Mouse (Mus musculus) neural tube, embryonic 13.5 days (tissue): ENCODE data around the gene Mpped2. TPM values are rescaled to one million over a fixed set of nuclear protein-coding genes. Genes with fewer than 3 reads are reported as not detected.

Experiments
- ATAC-seq: fragments of 200-750 bp; cut with Nextera tagmentation; 2 replicates; pipeline ENCODE4 v1.8.0; 2017; ENCODE audit warnings: low read depth, mild to moderate bottlenecking, moderate TSS enrichment, moderate library complexity
- H3K27ac ChIP-seq: fragments of 300-500 bp; sonication (generic); replicated peaks from 2 replicates; pipeline ENCODE4 v1.5.1; 2015; ENCODE audit warnings: moderate library complexity, mild to moderate bottlenecking, inconsistent platforms
- H3K27me3 ChIP-seq: fragments of 300-500 bp; sonication (generic); 2 replicates; pipeline ENCODE4 v1.6.1; 2015; ENCODE audit warnings: mild to moderate bottlenecking, inconsistent platforms
- H3K36me3 ChIP-seq: fragments of 300-500 bp; sonication (generic); 2 replicates; pipeline ENCODE4 v1.6.1; 2015; ENCODE audit warnings: mild to moderate bottlenecking, inconsistent platforms
- H3K4me1 ChIP-seq: fragments of 300-500 bp; sonication (generic); replicated peaks from 2 replicates; pipeline ENCODE4 v1.6.1; 2015; ENCODE audit warnings: inconsistent platforms
- H3K4me2 ChIP-seq: fragments of 300-500 bp; sonication (generic); 2 replicates; pipeline ENCODE4 v1.6.1; 2015; ENCODE audit warnings: inconsistent platforms, mild to moderate bottlenecking, moderate library complexity
- H3K4me3 ChIP-seq: fragments of 300-500 bp; sonication (generic); 2 replicates; pipeline ENCODE4 v1.5.1; 2015; ENCODE audit warnings: mild to moderate bottlenecking, inconsistent platforms
- H3K9ac ChIP-seq: fragments of 300-500 bp; sonication (generic); 2 replicates; pipeline ENCODE4 v1.6.1; 2015; ENCODE audit warnings: moderate library complexity, mild to moderate bottlenecking, inconsistent platforms
- H3K9me3 ChIP-seq: fragments of 300-500 bp; sonication (generic); 2 replicates; pipeline ENCODE4 v1.6.1; 2016; ENCODE audit warnings: inconsistent platforms
- WGBS: fragments of 180-500 bp; shearing (Covaris S2); methylation state at CpG from one replicate; pipeline ENCODE4 v1.1.7; 2015; 5-methylcytosine and 5-hydroxymethylcytosine counted together
- polyA plus RNA-seq: library from polyadenylated mRNA; unstranded; fragments of >200 nt; fragmentation: Nextera tagmentation; extraction: Ambion mirVana; gene quantifications from 2 replicates; pipeline ENCODE4 v1.2.1, GENCODE M21; 2015

The Mpped2 gene
- polyA plus RNA-seq: 199 and 206 TPM in 2 replicates

GRCm38 (mm10) chr2:106692783-106693701 is at the start of gene Mpped2:
Gene Mpped2, plus strand, starts transcription at chr2:106693269.
- Histone ChIP-seq H3K4me2 (peak within 1 kb of the TSS; percentile 92), H3K27me3 (no peaks in the 10 kb centered on the region), H3K4me3 (peak within 1 kb of the TSS; percentile 93), H3K27ac (peak within 1 kb of the TSS; percentile 100), H3K36me3 (no peaks in the 10 kb centered on the region), H3K4me1 (peaks cover 41% of the 10 kb centered on the region), H3K9ac (peak within 1 kb of the TSS; percentile 99), H3K9me3 (no peaks in the 10 kb centered on the region)
- ATAC-seq: peak; percentile 68
- WGBS: under 1% methylated on average over 48 of the region's 56 CpGs

- Histone ChIP-seq H3K9ac (no peak overlapping the region), H3K27me3 (no peaks in the 10 kb centered on the region), H3K4me2 (no peak overlapping the region), H3K36me3 (no peaks in the 10 kb centered on the region), H3K27ac (no peak overlapping the region), H3K4me3 (no peak overlapping the region), H3K9me3 (no peaks in the 10 kb centered on the region), H3K4me1 (peaks cover 18% of the 10 kb centered on the region)
- WGBS: 87% methylated on average over 3 of the region's 3 CpGs
- no peak for ATAC-seq
Observed at GRCm38 (mm10) chr2:106644782-106645181, 48.3 kb upstream of the Mpped2 start.

DNA sequence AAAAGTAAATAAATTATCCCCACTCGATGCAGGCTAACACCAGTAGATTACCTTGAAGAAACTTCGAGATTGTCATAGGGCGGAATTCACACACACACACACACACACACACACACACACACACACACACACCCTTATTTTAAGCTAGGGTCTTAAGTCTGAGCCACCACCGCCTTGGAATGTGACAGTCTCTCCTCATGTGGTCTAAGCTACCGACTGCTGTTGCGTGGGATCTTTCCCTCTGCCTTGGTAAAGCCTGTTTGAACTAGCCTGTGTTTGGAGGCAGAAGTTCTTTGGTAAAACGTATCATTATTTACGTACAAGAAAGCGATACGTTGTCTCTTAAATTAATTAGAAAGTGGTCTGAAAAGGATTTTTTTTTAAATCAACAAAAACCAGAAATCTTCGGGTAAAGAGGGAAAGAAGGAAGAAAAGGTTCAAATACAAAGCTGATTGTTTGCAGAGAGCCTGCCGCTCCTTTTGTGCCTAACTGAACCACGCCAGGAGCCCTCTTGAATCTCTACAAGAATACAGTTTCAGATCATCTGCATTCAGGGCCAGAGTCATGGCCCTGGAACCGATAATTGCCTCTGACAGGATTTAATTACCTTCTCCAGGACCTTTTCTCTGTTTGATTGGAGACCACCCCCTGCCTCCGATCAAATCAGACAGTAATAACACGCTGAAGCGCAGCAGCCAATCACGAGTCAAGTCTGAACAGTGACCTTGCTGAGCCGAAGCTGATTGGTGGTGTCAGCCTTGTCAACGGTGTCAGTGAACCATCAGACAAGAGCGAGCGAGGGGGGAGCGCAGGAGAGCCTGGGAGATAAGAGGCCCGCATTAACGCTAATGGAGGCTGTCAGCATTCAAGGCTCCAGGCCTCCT is 43.1 kb upstream of the Mpped2 start:
- no peaks in the 10 kb centered on the region for H3K27me3 ChIP-seq
- H3K9ac ChIP-seq: peak overlapping the region; percentile 71
- no peaks in the 10 kb centered on the region for H3K9me3 ChIP-seq
- ATAC-seq: peak; percentile 98
- peak overlapping the region; percentile 44 for H3K4me3 ChIP-seq
- no peaks in the 10 kb centered on the region for H3K36me3 ChIP-seq
- peaks cover 24% of the 10 kb centered on the region for H3K4me1 ChIP-seq
- H3K27ac ChIP-seq: peak overlapping the region; percentile 86
- 7% methylated on average over 25 of the region's 25 CpGs for WGBS
- peak overlapping the region; percentile 58 for H3K4me2 ChIP-seq

- no peak overlapping the region for H3K4me2 ChIP-seq
Observed at GRCm38 (mm10) chr2:106652151-106652550, 40.9 kb upstream of the Mpped2 start.

GRCm38 (mm10) chr2:106652741-106653140 is 40.3 kb upstream of the Mpped2 start:
- ATAC-seq: no peak

More at GRCm38 (mm10) chr2:106652151-106652550, 40.9 kb upstream of the Mpped2 start:
- no peaks in the 10 kb centered on the region for H3K27me3 ChIP-seq
- WGBS: 80% methylated on average over 8 of the region's 8 CpGs
- no peak overlapping the region for H3K9ac ChIP-seq
- H3K36me3 ChIP-seq: no peaks in the 10 kb centered on the region
- H3K9me3 ChIP-seq: no peaks in the 10 kb centered on the region
- H3K4me3 ChIP-seq: no peak overlapping the region
- no peak overlapping the region for H3K27ac ChIP-seq
- peaks cover 23% of the 10 kb centered on the region for H3K4me1 ChIP-seq
- ATAC-seq: no peak

GRCm38 (mm10) chr2:106653261-106653660 is 39.8 kb upstream of the Mpped2 start:
- Histone ChIP-seq H3K27me3 (no peaks in the 10 kb centered on the region), H3K36me3 (no peaks in the 10 kb centered on the region), H3K4me1 (peaks cover 18% of the 10 kb centered on the region), H3K9ac (no peak overlapping the region), H3K4me2 (no peak overlapping the region), H3K4me3 (no peak overlapping the region), H3K9me3 (no peaks in the 10 kb centered on the region), H3K27ac (no peak overlapping the region)
- WGBS: 85% methylated on average over 4 of the region's 4 CpGs
- no peak for ATAC-seq

More at GRCm38 (mm10) chr2:106652741-106653140, 40.3 kb upstream of the Mpped2 start:
- no peaks in the 10 kb centered on the region for H3K27me3 ChIP-seq
- 87% methylated on average over 4 of the region's 4 CpGs for WGBS
- H3K9me3 ChIP-seq: no peaks in the 10 kb centered on the region
- no peak overlapping the region for H3K27ac ChIP-seq
- no peak overlapping the region for H3K4me3 ChIP-seq
- no peak overlapping the region for H3K4me2 ChIP-seq
- H3K9ac ChIP-seq: no peak overlapping the region
- no peaks in the 10 kb centered on the region for H3K36me3 ChIP-seq
- peaks cover 20% of the 10 kb centered on the region for H3K4me1 ChIP-seq

- ATAC-seq: no peak
- Histone ChIP-seq H3K36me3 (no peaks in the 10 kb centered on the region), H3K4me3 (no peak overlapping the region), H3K27me3 (no peaks in the 10 kb centered on the region), H3K27ac (no peak overlapping the region), H3K9me3 (no peaks in the 10 kb centered on the region), H3K4me2 (no peak overlapping the region), H3K4me1 (peaks cover 7% of the 10 kb centered on the region), H3K9ac (no peak overlapping the region)
- 77% methylated on average over 4 of the region's 4 CpGs for WGBS
Observed at GRCm38 (mm10) chr2:106655271-106655670, 37.8 kb upstream of the Mpped2 start.

- H3K4me3 ChIP-seq: no peak overlapping the region
- H3K27me3 ChIP-seq: no peaks in the 10 kb centered on the region
- H3K36me3 ChIP-seq: no peaks in the 10 kb centered on the region
- 60% methylated on average over 11 of the region's 11 CpGs for WGBS
- no peak overlapping the region for H3K4me2 ChIP-seq
- no peak overlapping the region for H3K9ac ChIP-seq
- H3K9me3 ChIP-seq: no peaks in the 10 kb centered on the region
- ATAC-seq: no peak
- H3K4me1 ChIP-seq: peaks cover 5% of the 10 kb centered on the region; the same call in 1 of the 2 replicates
- H3K27ac ChIP-seq: no peak overlapping the region
Observed at GRCm38 (mm10) chr2:106665271-106665670, 27.8 kb upstream of the Mpped2 start.

- no peaks in the 10 kb centered on the region for H3K9me3 ChIP-seq
- H3K27me3 ChIP-seq: no peaks in the 10 kb centered on the region
- H3K36me3 ChIP-seq: no peaks in the 10 kb centered on the region
- H3K4me3 ChIP-seq: no peak overlapping the region
- H3K9ac ChIP-seq: no peak overlapping the region
- H3K4me2 ChIP-seq: no peak overlapping the region
- no peaks in the 10 kb centered on the region for H3K4me1 ChIP-seq
- H3K27ac ChIP-seq: no peak overlapping the region
- 87% methylated on average over 8 of the region's 8 CpGs for WGBS
- ATAC-seq: no peak
Observed at GRCm38 (mm10) chr2:106674319-106674718, 18.8 kb upstream of the Mpped2 start.

GRCm38 (mm10) chr2:106677449-106677848 is 15.6 kb upstream of the Mpped2 start:
- no peak for ATAC-seq
- 36% methylated on average over 2 of the region's 2 CpGs for WGBS
- Histone ChIP-seq H3K4me2 (no peak overlapping the region), H3K4me3 (no peak overlapping the region), H3K27me3 (no peaks in the 10 kb centered on the region), H3K9me3 (no peaks in the 10 kb centered on the region), H3K4me1 (no peaks in the 10 kb centered on the region), H3K27ac (no peak overlapping the region), H3K9ac (no peak overlapping the region), H3K36me3 (no peaks in the 10 kb centered on the region)

DNA sequence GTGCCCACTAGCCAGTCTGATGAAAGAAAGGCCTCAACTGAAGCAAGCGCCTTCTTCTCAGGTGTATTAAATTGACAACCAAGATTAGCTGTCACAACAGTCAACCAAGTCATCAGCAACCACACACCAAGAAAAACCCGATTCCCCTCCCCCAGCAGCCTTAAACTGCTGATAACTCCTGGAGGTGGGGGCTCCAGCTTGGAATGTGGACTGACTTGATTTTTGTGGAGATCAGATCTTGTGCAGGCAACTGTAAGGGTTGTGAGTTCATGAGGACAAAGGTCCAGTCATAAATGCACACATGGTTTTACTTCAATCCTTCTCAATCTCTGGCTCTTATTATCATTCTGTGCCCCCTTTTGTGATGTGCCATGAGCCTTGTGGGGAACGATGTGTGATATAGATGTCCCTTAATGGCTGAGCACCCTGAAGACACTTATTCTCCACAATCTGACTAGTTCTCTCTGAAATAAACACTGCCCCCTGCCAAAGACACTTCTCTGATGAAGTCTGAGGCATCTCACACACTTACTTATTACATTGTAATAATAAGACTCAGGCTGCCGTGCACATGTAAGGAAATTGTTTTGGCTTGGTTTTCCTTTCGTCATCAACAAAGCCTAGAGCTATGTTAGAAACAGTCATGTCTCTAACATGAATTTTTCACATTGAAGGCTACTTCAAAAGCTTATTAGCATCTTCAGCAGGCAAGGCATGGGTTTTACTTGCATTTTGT is 13.2 kb upstream of the Mpped2 start:
- H3K9ac ChIP-seq: no peak overlapping the region
- no peaks in the 10 kb centered on the region for H3K9me3 ChIP-seq
- no peak overlapping the region for H3K4me3 ChIP-seq
- no peaks in the 10 kb centered on the region for H3K27me3 ChIP-seq
- no peaks in the 10 kb centered on the region for H3K36me3 ChIP-seq
- no peak overlapping the region for H3K27ac ChIP-seq
- H3K4me1 ChIP-seq: peaks cover 12% of the 10 kb centered on the region
- WGBS: 84% methylated on average over 5 of the region's 5 CpGs
- ATAC-seq: no peak
- H3K4me2 ChIP-seq: no peak overlapping the region
